Mouse (Mus musculus) layer of hippocampus, postnatal 14 days (tissue): ENCODE measurements around the gene Stat5b. TPM values are rescaled to one million over a fixed set of nuclear protein-coding genes. Genes with fewer than 3 reads are reported as not detected.

ENCODE experiments used
- DNase-seq, 2 experiments: peaks; one replicate each; pipeline ENCODE4 v3.0.0; 2021 to 2022; ENCODE audit warnings: low spot score in 2 of 2, mixed read lengths in 1 of 2
- long read RNA-seq, 2 experiments: library from polyadenylated mRNA; stranded (forward); transcript quantifications; one replicate each; pipeline ENCODE4 v2.0.0; 2021
- total RNA-seq, 2 experiments: library from RNA; stranded (reverse); gene quantifications; 2 replicates each; pipeline ENCODE4 v1.2.3; 2021

Stat5b gene
- 10 to 100 TPM; 12.5 to 16.2 TPM for total RNA-seq
- long read RNA-seq, experiment 1, full-length matches to known transcripts, result 11 of 13 reads
- long read RNA-seq, experiment 1, partial matches to known transcripts, result 0 of 13 reads
- long read RNA-seq, experiment 1, other reads (novel, unspliced or antisense), result 2 of 13 reads
- long read RNA-seq, experiment 2, full-length matches to known transcripts, result 11 of 15 reads
- long read RNA-seq, experiment 2, partial matches to known transcripts, result 2 of 15 reads
- long read RNA-seq, experiment 2, other reads (novel, unspliced or antisense), result 2 of 15 reads

DNA sequence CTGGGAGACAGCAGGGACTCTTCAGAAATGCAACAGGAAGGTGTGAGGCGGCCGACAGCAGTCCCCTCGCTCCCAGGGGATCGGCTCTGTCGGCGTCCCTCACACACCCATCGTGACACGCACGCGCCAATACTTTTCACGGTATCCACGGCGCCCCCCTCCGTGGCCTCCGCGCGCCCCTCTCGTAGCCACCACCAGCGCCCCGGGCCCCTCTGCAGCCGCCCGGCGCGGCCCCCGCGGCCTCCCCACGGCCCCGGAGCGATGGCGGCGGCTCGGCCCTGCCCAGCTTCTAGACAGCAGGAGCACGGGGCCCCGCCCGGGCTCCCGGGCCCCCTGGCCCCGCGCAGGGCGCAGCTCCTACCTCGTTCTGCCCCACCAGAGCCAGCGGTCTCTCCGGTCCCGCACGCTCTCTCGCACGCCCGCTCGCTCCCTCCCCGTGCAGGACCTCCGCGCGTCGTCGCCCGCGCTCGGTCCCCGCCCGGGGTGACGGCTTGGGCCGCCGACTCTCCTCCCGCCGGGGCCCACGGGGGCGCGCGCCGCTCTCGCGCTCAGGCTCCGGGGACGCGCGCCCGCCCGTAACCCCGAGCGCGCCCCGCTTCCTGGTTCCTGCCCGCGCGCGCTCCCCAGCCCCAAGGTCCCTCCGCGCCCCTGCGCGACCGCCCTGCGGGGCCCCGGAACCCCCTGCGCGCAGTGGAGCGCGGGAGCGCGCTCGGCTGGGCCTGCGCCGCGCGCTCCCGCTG lies at the start of gene Stat5b:
Gene Stat5b (minus strand): TSS at position 687 of the 740 bp plus-strand sequence.
- DNase-seq, result peak; percentile 38 to 59

DNA sequence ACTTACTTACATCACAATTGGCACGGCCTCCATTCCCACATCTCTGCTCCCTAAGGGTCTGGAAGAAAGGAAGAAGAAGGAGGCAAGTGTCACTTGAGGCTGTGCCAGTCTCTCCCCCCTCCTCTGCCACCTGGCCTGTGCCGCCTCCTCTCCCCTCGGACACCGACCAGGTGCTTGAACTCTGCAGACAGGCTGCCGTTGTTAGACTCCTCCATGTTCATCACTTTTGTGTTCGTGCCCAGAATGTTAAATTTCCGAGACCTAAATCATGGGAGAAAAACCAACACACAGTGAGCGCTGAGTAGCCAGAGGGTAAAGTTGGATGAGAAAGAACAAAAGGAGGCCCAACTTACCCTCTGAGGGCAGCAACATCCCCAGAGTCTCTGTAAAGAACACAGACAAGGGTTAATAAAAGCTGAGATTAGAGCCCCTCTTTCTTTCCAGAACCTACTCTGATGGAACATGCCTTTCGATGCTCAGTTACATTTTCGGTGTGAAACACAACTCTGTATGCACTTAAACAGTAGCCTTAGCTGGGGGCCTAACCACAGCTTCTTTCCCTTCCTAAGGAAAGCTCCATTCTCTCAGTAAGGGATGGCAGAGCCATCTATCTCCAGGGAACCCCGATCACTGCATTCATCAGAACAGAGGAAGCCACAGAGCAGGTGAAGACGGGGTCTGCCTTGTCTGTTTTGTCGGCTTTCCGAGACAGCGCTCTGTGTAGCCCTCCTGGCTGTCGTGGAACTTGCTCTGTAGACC lies 48.1 kb upstream of the Stat5b start:
- DNase-seq, result no peak

DNA sequence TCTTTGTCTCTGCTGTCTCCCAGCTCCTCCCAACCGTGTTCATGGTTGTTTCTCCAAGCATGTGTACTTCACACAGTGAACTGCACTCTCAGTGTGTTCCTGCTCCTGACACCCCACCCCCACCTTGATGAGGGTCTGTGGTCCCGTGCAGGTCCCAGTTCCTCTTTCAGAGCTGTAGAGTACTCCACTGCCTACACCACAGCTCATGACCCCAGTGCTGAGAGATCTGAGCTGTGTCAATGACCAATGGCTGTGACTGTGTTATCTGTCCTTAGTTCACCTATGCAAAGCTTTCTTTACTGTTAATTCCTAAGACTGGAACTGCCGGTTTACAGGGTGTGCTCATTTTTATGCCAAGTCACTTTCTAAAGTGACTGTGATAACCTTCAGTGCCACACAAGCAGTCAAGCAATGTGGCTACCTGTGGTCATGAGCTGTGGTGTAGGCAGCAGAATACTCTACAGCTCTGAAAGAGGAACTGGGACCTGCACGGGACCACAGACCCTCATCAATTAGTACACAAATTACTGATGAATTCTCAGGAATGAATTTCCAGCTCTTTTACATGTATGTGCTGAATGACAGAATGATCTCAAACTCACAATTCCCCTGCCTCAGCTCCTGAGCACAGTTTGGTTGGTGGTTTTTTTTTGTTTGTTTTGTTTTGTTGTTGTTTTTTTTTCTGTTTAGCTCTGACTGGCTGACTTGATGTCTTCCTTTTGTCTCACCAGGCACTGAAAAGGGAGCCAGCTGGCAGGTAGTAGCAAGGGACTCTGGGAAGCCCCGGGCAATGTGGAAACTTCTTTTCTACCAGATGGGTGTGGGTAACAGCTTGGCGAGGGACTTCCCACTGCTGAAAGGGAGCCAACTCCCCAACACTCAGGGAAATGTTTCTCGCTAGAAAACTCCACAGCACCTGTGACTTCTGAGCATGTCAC lies 47.0 kb upstream of the Stat5b start:
- peak; percentile 57 to 75 for DNase-seq

DNA sequence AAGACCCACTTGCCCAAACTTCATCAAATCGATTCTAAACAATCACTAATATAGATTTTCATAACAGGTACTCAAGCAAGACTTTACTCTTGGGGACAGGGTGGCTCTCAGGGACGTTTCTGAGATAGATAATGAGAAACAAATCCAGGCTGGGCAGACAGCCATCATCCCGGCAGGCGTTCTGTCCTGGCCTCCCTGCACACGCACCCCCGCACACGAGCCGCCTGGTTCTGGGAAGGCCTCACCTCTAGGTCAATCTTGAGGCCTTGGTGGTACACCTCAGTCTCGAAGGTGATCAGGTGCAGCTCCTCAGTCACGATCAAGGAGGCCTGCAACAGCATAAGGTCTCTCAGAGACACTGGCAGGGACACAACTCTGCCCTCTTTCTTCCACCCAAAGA lies 45.6 kb upstream of the Stat5b start:
- no peak for DNase-seq

DNA sequence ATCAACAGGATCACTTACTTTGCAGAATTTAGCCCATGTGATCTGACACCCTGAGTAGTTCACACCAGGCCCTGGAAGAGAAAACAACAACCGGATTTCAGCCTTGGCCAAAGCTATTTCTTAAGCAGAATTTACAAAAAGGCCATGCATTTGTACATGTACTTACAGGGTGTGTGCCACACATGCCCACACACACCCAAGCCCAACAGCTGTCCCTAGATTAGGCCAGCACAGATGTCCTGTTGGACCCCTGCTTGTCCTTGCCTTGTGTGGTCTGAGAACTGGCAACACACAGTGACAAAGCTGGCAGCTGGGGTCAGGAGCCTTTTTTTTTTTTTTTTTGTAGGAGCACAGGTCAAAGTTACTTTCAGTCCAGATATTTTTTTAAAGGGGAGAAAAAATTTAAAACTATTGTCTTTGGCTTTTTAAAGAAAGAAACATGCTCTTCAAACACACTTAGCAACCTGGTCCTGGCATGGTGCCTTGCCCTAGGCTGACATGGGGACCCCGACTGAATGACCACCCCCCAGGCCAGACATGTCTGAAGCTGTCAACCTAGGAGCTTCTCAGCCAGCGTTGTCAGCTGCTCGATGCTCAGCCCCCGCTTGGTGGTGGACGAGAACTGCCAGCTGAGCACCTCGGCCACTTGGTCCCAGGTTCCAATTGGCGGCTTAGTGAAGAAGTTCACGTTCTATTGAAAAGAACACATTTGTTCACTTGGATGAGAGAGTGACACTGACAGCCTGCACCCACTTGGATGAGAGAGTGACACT lies 43.8 kb upstream of the Stat5b start:
- DNase-seq, result peak in 1 of 2 experiments; percentile 26

DNA sequence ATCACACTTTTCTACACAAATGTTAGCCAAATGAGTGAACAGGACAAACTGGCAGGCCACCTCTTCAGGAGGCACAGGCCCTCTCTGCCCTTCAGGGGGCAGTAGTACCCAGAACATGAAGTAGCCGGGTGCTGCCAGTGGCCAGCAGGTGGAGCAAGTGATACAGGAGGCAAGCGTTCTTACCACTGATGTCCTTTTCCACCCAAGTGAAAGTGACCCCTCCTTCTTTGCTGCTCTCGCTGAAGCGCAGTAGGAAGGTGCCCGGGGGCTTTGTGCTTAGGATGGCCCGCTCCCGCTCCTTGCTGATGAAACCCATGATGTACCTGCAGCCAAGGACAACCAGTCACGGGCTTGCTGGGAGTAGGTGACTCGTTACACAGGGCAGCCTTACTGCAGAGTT lies 43.0 kb upstream of the Stat5b start:
- DNase-seq, result peak; percentile 90 to 93

DNA sequence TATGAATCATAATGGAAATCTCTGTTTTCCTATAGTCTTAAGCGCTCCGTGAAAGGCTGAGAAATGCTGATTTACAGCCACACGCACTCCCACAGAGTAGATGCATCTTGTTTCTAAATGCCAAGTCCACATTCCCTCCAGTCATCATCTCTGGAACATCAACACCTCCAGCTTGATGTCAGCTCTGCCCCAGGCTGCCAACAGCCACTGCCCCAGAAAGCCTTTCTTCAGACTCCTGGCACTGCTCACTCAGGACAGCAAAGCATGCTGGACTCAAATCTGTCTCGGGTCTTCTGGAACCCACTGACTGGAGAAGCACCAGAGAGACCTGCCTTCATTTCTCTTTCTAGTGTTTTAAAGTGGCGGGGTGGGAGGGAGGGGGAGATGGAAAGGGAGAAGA lies 41.9 kb upstream of the Stat5b start:
- DNase-seq, result no peak

DNA sequence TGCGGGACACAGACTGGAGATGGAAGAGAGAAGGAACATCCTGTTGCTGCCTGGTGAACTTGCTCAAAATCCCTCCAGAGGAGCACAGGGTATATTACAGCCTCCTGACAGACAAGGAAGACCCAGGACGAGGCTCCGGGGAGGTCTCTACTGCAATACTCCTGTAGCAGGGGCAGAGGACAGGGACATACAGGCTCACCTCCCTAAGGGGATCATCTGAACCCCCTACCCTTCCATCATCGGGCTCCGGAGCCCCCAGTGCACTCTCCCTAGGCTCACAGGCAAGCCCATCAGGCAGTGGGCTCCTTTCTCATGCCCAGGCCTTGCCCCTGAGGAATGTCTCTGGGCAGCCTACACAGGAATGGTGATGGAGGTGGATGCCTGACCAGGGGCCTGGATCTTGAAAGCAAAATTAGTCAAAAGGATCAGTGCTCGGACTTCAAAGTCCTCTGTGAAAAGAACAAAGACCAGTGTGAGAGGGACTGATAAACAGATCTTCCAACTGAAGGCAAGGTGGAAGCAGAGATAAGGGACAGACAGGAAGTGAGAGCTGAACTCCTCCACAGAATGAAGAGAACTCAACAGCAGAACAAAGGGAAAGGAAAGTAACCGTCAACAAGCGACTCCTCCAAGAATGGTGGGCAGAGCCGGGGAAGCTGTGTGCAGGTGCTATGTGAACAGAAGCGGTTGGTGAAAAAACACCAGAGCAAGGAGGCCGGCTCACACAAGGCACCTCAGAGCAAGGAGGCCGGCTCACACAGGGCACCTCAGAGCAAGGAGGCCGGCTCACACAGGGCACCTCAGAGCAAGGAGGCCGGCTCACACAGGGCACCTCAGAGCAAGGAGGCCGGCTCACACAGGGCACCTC lies 41.0 kb upstream of the Stat5b start:
- no peak for DNase-seq

DNA sequence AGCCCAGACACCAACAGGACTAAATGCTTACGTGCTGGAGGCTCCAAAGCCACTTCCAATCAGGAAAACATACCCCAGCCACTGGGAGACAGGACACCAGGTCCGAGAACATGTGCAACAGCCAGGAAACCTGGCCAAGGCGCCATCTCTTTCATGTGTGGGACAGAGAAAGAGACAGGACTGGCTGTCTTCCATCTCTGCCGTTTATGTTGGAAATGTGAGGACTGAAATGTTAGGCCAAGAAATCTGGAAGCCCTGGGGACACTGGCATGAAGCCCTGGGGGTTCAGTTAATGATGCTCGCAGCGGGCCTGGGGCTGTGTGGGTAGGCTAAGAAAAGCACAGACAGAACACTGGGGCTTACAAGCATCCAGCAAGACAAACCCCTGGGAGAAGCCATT lies 40.0 kb upstream of the Stat5b start:
- DNase-seq, result peak in 1 of 2 experiments; percentile 31

DNA sequence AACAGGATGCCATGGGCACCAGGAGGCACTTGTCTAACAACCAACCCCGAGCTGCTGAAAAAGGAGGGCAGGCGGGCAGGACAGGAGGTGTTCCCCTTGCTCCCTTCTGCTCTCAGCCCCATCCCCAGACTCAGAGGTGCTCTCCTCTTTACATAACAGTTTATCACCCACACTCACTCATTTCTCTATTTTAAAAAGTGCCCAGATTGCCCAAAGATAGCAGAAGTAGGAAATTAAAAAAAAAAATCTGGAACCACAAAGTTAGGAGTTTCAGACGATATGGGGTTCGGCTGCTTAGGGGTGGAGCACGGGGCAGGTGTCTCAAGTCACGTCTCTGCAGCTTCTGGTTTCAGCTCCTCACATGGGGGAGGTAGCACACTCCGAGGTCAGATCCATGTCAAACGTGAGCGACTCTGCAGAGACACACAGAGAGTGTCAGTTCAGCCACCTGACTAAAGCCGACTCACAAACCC lies 37.9 kb upstream of the Stat5b start:
- DNase-seq, result no peak

DNA sequence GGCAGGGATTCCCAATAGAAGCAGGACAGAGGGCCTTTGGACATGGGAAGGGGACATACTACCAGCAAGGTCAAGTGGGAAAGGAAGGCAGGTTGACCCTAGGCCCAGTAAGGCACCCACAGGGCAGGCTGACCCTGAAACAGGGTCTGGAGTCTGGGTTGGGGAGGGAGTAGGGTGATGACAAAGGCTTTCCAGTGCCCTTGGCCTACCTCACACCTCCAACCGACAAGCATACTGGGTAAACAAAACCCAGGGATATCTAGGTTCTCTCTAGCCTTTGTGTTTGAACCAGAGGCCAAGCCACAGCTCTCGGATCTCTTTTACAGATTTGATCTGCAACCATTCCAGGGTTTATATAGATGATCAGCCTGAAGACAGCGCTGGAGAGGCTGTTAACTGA lies 37.2 kb upstream of the Stat5b start:
- DNase-seq, result no peak

DNA sequence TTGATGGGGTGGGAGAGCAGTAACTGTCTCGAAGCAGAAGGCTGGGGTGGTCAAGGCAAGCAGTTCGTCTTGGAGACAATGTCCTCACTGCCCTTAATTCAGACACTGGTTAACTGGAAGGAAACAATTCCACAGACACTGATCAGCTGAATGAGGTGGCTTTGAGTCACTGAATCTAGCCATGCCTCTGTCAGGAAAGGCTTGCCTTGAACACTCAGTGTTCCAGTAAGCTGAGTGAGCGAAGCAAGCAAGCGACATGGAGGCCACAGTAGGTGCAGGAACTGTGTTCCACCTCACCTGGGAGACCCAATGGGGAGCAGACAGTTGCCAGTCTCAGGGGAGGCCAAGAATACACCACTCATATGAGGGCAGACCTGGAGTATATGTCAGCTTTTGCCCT lies 36.7 kb upstream of the Stat5b start:
- DNase-seq, result no peak

DNA sequence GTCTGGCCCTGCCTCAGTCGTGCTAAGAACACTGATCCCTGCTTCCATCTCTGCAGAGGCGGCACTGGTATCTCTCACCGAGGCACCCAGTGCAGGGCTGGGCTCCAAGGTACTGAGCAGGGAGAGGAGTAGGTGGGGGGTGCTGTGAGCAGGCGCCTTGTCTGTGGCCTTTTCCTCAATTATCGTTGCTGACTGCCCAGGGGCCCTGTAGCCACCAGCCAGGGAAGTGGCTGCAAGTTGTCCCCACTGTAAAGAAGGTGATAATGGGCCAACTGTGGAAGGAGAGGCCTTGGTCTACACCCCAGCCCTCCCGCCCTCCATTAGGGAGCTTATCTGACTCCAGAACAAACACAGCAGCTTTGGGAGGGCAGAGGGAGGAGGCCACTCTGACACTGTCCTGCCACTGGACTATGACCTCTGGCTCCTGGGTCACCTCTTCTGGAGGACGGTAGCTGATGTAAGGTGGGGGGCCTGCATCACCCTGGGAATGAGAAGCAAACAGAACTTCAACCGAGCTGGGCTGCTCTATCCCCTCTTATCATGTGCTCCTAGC lies 35.7 kb upstream of the Stat5b start:
- no peak for DNase-seq

DNA sequence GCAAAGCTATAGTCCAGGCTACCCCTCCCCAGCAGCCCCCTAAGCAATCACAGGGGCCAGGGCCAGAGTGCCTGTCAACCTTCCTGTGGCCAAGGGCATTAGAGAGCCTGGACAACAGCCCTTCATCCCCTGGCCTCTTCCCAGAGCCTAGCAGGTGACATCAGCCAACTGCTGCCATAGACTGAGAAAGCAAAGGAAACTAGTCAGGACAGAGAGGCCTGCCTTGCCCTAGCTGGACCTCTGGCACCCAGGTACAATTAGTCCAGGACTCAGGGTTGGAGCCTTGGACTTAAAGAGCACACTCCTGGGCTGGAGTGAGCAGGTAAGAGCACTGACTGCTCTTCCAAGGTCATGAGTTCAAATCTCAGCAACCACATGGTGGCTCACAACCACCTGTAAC lies 34.9 kb upstream of the Stat5b start:
- no peak for DNase-seq

DNA sequence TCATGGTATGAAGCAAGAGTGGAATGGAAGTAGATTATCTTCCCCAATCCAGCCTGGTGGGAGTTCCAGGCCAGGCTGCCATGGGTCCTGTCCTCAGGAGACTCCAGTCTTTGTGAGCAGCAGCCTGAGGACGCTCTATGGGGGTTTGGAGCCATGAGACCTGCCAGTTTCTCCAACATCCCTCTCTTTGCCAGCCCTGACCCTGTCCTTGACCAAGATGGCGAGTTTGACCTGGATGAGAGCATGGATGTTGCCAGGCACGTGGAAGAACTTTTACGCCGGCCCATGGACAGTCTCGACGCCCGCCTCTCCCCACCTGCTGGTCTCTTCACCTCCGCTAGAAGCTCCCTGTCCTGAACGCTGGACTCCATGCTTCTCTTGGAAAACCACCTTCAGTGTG lies 33.1 kb upstream of the Stat5b start:
- no peak for DNase-seq

DNA sequence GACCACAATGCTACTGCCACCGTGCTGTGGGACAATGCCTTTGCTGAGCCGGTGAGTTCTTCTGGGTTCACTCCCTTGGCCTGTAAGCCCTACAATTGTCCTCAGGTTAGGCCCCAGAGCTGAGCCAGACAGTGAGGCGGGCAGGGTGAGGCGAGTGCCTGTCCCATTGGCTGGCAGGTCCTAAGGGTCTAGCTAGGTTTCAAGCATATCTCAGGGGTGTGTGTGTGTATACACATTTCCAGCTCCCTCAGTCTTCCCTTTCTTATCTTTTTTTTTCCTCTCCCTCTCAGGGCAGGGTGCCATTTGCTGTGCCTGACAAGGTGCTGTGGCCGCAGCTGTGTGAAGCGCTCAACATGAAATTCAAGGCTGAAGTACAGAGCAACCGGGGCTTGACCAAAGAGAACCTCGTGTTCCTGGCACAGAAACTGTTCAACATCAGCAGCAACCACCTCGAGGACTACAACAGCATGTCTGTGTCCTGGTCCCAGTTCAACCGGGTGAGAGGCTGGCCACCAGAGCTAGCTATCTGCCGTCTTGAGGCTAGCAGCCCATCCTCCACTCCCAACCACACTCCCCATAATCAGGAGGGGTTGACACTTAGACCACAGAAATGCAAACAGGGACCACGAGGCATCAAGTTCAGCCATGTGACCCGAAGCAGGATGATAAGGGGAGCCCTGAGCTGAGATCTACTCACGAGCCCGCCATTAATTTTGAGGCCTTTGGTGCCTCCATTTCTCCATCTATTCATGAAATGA lies 29.0 kb upstream of the Stat5b start:
- DNase-seq, result no peak

DNA sequence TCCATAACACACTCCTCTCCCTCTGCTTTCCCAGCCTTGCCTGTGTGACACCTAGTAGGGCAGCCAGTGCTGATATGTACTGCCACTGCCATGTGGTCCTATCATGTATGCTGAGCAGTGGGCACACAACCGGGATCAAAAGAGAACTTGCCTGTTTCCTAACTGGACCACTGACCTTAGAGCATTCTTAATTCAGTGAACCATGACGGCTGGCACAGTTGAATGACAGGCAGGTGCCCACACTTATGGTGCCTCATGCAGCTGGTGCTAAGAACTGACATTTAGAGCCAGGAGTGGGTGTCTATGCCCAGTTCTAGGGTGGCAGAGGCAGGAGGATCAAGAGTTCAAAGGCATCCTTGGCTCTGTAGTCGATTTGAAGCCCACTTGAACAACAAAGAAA lies 25.2 kb upstream of the Stat5b start:
- no peak for DNase-seq

DNA sequence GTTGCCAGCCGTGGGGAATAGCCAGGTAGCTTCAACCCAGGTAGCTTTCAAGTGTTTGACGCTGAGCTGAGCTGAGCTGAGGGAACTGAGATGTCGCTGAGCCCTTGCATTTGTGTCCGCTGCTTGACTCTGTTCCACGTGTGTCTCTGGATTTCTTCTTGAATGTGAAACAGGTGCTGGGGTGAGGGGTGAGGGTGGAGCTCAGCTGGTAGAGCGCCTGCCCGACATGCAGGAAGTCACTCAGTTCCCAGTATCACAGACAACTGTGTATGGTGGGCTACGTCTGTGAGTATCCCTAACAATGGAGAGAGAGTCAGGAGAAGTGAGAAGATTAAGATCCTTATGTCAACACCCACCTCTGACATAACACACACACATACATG lies 20.4 kb upstream of the Stat5b start:
- DNase-seq, result no peak
